Comparison of ENCODE assay signal across 18 mouse cellular contexts in the genomic region with DNA sequence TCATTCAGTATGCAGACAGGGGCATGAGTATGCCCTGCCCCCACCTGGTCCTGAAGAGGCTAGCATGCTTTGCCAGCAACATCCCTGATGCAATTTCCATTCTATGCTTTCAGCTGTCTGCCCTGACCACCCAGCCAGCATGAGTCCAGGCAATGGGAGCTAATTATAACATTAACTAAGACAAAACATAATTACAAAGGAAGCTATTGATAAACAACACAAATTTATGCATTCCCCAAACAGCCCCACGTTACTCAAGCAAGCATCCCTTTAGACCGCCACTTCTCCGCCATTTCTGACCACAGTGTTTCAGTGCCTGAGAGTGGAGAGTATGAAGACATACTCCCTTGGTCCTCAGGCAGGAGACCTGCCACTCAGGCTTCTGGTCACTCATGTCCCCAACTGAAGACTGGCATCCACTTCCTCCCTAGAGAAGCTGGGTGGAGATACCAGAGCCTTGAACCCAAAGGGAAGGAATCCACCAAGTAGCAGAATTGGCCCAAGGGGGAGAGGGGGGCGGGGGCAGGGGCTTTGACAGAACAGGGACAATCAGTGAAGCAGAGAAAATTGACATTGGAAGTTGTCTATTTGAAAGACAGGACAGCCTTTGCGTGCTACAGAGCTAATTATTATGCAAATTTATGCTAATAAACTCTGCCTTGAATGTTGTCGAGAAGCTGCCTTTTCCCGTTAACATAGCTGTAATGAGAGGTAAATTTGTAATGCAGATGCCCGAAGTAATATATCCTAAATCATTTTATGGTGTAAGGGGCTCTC.
DNase-seq lines count a peak whose midpoint lies in the region; ATAC-seq and TF ChIP-seq lines count a peak whose summit lies in the region.
"Had no signal": no experiment of that assay in that cellular context is flagged by ENCODE, and none has a peak within 500 bp of the region (broad histone marks: within the 10 kb centered on the region; RNA-seq: fewer than 3 reads in every experiment).

No protein-coding gene starts in this region.

- peak overlapping the region; percentile 42; the same call in 1 of the 2 replicates for H3K4me2 ChIP-seq in forebrain, embryonic 13.5 days
- H3K4me2 ChIP-seq in hindbrain, embryonic 14.5 days (replicated peaks) = no peak overlapping the region
- no peak overlapping the region for H3K4me2 ChIP-seq in midbrain, postnatal 0 days (ENCODE audit: low read depth, low read length, poor library complexity, severe bottlenecking)
- H3K4me2 ChIP-seq: limb, embryonic 15.5 days had no signal

- TF ChIP-seq POLR2A in brain, embryonic 14.5 days (IDR thresholded peaks at IDR 0.05; ENCODE audit: borderline replicate concordance, extremely low read depth, insufficient read depth, insufficient read length, poor library complexity, severe bottlenecking) = no peak

- H3K9ac ChIP-seq in forebrain, embryonic 13.5 days = no peak overlapping the region
- no peak overlapping the region for H3K9ac ChIP-seq in hindbrain, embryonic 14.5 days
- no peak overlapping the region for H3K9ac ChIP-seq in midbrain, postnatal 0 days (replicated peaks; ENCODE audit: low read length, poor library complexity, severe bottlenecking)
- H3K9ac ChIP-seq: limb, embryonic 15.5 days; liver, postnatal 0 days had no signal

- H3K27ac ChIP-seq in forebrain, embryonic 13.5 days = peak overlapping the region; percentile 82
- peak overlapping the region; percentile 49 for H3K27ac ChIP-seq in hindbrain, embryonic 14.5 days
- H3K27ac ChIP-seq in midbrain, postnatal 0 days (ENCODE audit: low read depth, low read length) = no peak overlapping the region
- H3K27ac ChIP-seq: kidney, postnatal 0 days; limb, embryonic 15.5 days; macrophage had no signal

- peaks cover 4% of the 10 kb centered on the region; the same call in 1 of the 2 replicates for H3K27me3 ChIP-seq in forebrain, embryonic 13.5 days
- no peaks in the 10 kb centered on the region; the same call in 1 of the 2 replicates for H3K27me3 ChIP-seq in hindbrain, embryonic 14.5 days (ENCODE audit: control insufficient read depth, insufficient read depth, low read length)
- no peaks in the 10 kb centered on the region for H3K27me3 ChIP-seq in midbrain, postnatal 0 days (ENCODE audit: insufficient read depth, low read length)
- H3K27me3 ChIP-seq: limb, embryonic 15.5 days had no signal

- WGBS in forebrain, embryonic 13.5 days = 24% methylated on average over 8 of the region's 8 CpGs
- WGBS in hindbrain, embryonic 14.5 days = 34% methylated on average over 8 of the region's 8 CpGs
- 50% methylated on average over 8 of the region's 8 CpGs for WGBS in midbrain, postnatal 0 days

- peaks cover 21% of the 10 kb centered on the region for H3K4me1 ChIP-seq in forebrain, embryonic 13.5 days
- H3K4me1 ChIP-seq in hindbrain, embryonic 14.5 days (replicated peaks; ENCODE audit: control insufficient read depth, insufficient read depth, low read length) = peaks cover 12% of the 10 kb centered on the region
- H3K4me1 ChIP-seq in midbrain, postnatal 0 days (ENCODE audit: insufficient read depth, low read length) = peaks cover 2% of the 10 kb centered on the region; the same call in 1 of the 2 replicates
- H3K4me1 ChIP-seq: limb, embryonic 15.5 days had no signal

- H3K9me3 ChIP-seq in forebrain, embryonic 13.5 days (replicated peaks) = no peaks in the 10 kb centered on the region
- no peaks in the 10 kb centered on the region for H3K9me3 ChIP-seq in hindbrain, embryonic 14.5 days (ENCODE audit: control insufficient read depth, low read length)
- no peaks in the 10 kb centered on the region for H3K9me3 ChIP-seq in midbrain, postnatal 0 days (ENCODE audit: low read length)
- H3K9me3 ChIP-seq: limb, embryonic 15.5 days had no signal

- H3K36me3 ChIP-seq in forebrain, embryonic 13.5 days (ENCODE audit: poor library complexity, severe bottlenecking) = no peaks in the 10 kb centered on the region
- no peaks in the 10 kb centered on the region for H3K36me3 ChIP-seq in hindbrain, embryonic 14.5 days (replicated peaks; ENCODE audit: control insufficient read depth, insufficient read depth)
- H3K36me3 ChIP-seq in midbrain, postnatal 0 days (ENCODE audit: insufficient read depth, low read length) = no peaks in the 10 kb centered on the region
- H3K36me3 ChIP-seq: limb, embryonic 15.5 days had no signal

- no peak overlapping the region for H3K4me3 ChIP-seq in forebrain, embryonic 13.5 days
- H3K4me3 ChIP-seq in hindbrain, embryonic 14.5 days (replicated peaks; ENCODE audit: low read length) = no peak overlapping the region
- H3K4me3 ChIP-seq in midbrain, postnatal 0 days (ENCODE audit: low read depth, low read length) = no peak overlapping the region
- H3K4me3 ChIP-seq: erythroblast, embryonic 14.5 days; limb, embryonic 15.5 days had no signal

- DNase-seq in brain, embryonic 14.5 days (ENCODE audit: low read depth) = peak; percentile 87
- DNase-seq in hindbrain, embryonic 14.5 days (ENCODE audit: low spot score) = no peak
- peak; percentile 22 for DNase-seq in midbrain, postnatal 0 days (ENCODE audit: low spot score)
- DNase-seq in ovary, postnatal 36 days (ENCODE audit: low spot score) = no peak
- DNase-seq in left cerebral cortex, adult 18-20 months (ENCODE audit: low spot score in 2 of 2) = no peak
- no peak for DNase-seq in right cerebral cortex, postnatal 25 days
- DNase-seq: adrenal gland, postnatal 25 days; cerebellum, adult 9-10 months; heart, postnatal 36 days; liver, postnatal 0 days; thymus, postnatal 14 days had no signal

- peak; percentile 86 for ATAC-seq in forebrain, embryonic 13.5 days
- ATAC-seq in hindbrain, embryonic 14.5 days (ENCODE audit: low FRiP score) = peak; percentile 58; the same call in 1 of the 2 replicates
- no peak for ATAC-seq in midbrain, postnatal 0 days (ENCODE audit: low FRiP score)
- ATAC-seq: CD4-positive, CD25-positive, alpha-beta regulatory T cell, adult 4 months; intestine, postnatal 0 days; liver, postnatal 0 days had no signal

- TF ChIP-seq CTCF in brain, embryonic 14.5 days (IDR thresholded peaks at IDR 0.05; ENCODE audit: borderline replicate concordance, extremely low read depth, insufficient read depth, insufficient read length) = no peak
- TF ChIP-seq CTCF in midbrain, postnatal 0 days (IDR thresholded peaks at IDR 0.05) = no peak

Comparison
In these comparisons a context has a peak if more than half of its experiments do, and no peak if none do; other contexts are left out.
1. DNase-seq: peak in brain, embryonic 14.5 days (single experiment) and midbrain, postnatal 0 days (single experiment); none in hindbrain, embryonic 14.5 days (single experiment), ovary, postnatal 36 days (single experiment), left cerebral cortex, adult 18-20 months (0 of 2) and right cerebral cortex, postnatal 25 days (single experiment).